Mouse (Mus musculus): Measurements from ENCODE around the gene Osm. TPM values are rescaled to one million over a fixed set of nuclear protein-coding genes. Genes with fewer than 3 reads are reported as not detected.

Osm gene
- total and polyA plus RNA-seq, 3 experiments, result 0.13 to 0.14 (median 0.14) TPM

GRCm38 (mm10) chr11:4229841-4230240 lies 6.4 kb upstream of the Osm start:
- H3K27me3 ChIP-seq (ENCODE audit: control insufficient read depth, insufficient read depth, low read length), result no peaks in the 10 kb centered on the region
- H3K36me3 ChIP-seq (ENCODE audit: control insufficient read depth, insufficient read depth, low read length), result no peaks in the 10 kb centered on the region
- H3K4me1 ChIP-seq (ENCODE audit: control insufficient read depth, insufficient read depth, low read length), result peaks cover 3% of the 10 kb centered on the region
- DNase-seq, result no peak
- intact Hi-C loops (cut with DNase I), result no loop called here
- no peak overlapping the region for H3K9ac ChIP-seq (ENCODE audit: low read depth, low read length)
- H3K27ac ChIP-seq, result no peak overlapping the region
- no peak overlapping the region for H3K4me3 ChIP-seq
- WGBS, result 72% methylated on average over 4 of the region's 4 CpGs
- no peaks in the 10 kb centered on the region for H3K79me2 ChIP-seq (replicated peaks; ENCODE audit: control insufficient read depth, insufficient read depth, low read length)
- no peak for TF ChIP-seq EP300 (IDR thresholded peaks at IDR 0.05; ENCODE audit: insufficient read depth, low read depth, low read length)
- TF ChIP-seq CTCF (IDR thresholded peaks at IDR 0.05), result no peak
- no peak for TF ChIP-seq POLR2A (IDR thresholded peaks at IDR 0.05; ENCODE audit: insufficient read depth, low read depth, low read length)

GRCm38 (mm10) chr11:4231435-4231834 lies 4.8 kb upstream of the Osm start:
- TF ChIP-seq EP300 (IDR thresholded peaks at IDR 0.05; ENCODE audit: insufficient read depth, low read depth, low read length) (no peak), CTCF (IDR thresholded peaks at IDR 0.05) (no peak), POLR2A (IDR thresholded peaks at IDR 0.05; ENCODE audit: insufficient read depth, low read depth, low read length) (no peak)
- intact Hi-C loops (cut with DNase I), result no loop called here
- WGBS, result 86% methylated on average over 2 of the region's 2 CpGs
- no peak for DNase-seq
- no peak overlapping the region for H3K4me3 ChIP-seq
- H3K27ac ChIP-seq, result no peak overlapping the region
- no peak overlapping the region for H3K9ac ChIP-seq (ENCODE audit: low read depth, low read length)
- peaks cover 3% of the 10 kb centered on the region for H3K4me1 ChIP-seq (ENCODE audit: control insufficient read depth, insufficient read depth, low read length)
- H3K36me3 ChIP-seq (ENCODE audit: control insufficient read depth, insufficient read depth, low read length), result no peaks in the 10 kb centered on the region
- H3K79me2 ChIP-seq (replicated peaks; ENCODE audit: control insufficient read depth, insufficient read depth, low read length), result no peaks in the 10 kb centered on the region
- H3K27me3 ChIP-seq (ENCODE audit: control insufficient read depth, insufficient read depth, low read length), result no peaks in the 10 kb centered on the region

GRCm38 (mm10) chr11:4232644-4233043 lies 3.6 kb upstream of the Osm start:
- no peaks in the 10 kb centered on the region for H3K27me3 ChIP-seq (ENCODE audit: control insufficient read depth, insufficient read depth, low read length)
- no peak overlapping the region for H3K27ac ChIP-seq
- peak in 1 of 2 experiments; percentile 54 for DNase-seq
- no peaks in the 10 kb centered on the region for H3K79me2 ChIP-seq (replicated peaks; ENCODE audit: control insufficient read depth, insufficient read depth, low read length)
- peaks cover 3% of the 10 kb centered on the region for H3K4me1 ChIP-seq (ENCODE audit: control insufficient read depth, insufficient read depth, low read length)
- H3K4me3 ChIP-seq, result no peak overlapping the region
- no peak overlapping the region for H3K9ac ChIP-seq (ENCODE audit: low read depth, low read length)
- WGBS, result 37% methylated on average over 12 of the region's 12 CpGs
- no peaks in the 10 kb centered on the region for H3K36me3 ChIP-seq (ENCODE audit: control insufficient read depth, insufficient read depth, low read length)
- TF ChIP-seq EP300 (IDR thresholded peaks at IDR 0.05; ENCODE audit: insufficient read depth, low read depth, low read length) (no peak), CTCF (IDR thresholded peaks at IDR 0.05) (no peak), POLR2A (IDR thresholded peaks at IDR 0.05; ENCODE audit: insufficient read depth, low read depth, low read length) (no peak)
- intact Hi-C loops (cut with DNase I), result no loop called here

GRCm38 (mm10) chr11:4235052-4235655 lies 1.1 kb upstream of the Osm start:
- no peaks in the 10 kb centered on the region; the same call in 1 of the 2 replicates for H3K27me3 ChIP-seq (ENCODE audit: control insufficient read depth, insufficient read depth, low read length)
- H3K4me3 ChIP-seq, result no peak overlapping the region
- no peaks in the 10 kb centered on the region for H3K4me1 ChIP-seq (ENCODE audit: control insufficient read depth, insufficient read depth, low read length)
- 88% methylated on average over 6 of the region's 6 CpGs for WGBS
- DNase-seq, result no peak
- no peak for TF ChIP-seq EP300 (IDR thresholded peaks at IDR 0.05; ENCODE audit: insufficient read depth, low read depth, low read length)
- no peak for TF ChIP-seq POLR2A (IDR thresholded peaks at IDR 0.05; ENCODE audit: insufficient read depth, low read depth, low read length)
- no peak for TF ChIP-seq CTCF (IDR thresholded peaks at IDR 0.05)
- H3K36me3 ChIP-seq (ENCODE audit: control insufficient read depth, insufficient read depth, low read length), result no peaks in the 10 kb centered on the region
- no peaks in the 10 kb centered on the region for H3K79me2 ChIP-seq (replicated peaks; ENCODE audit: control insufficient read depth, insufficient read depth, low read length)
- intact Hi-C loops (cut with DNase I), result no loop called here
- H3K27ac ChIP-seq, result no peak overlapping the region
- H3K9ac ChIP-seq (ENCODE audit: low read depth, low read length), result no peak overlapping the region

GRCm38 (mm10) chr11:4236546-4237067 lies 387 bp downstream of the Osm start:
- Histone ChIP-seq H3K27me3 (ENCODE audit: control insufficient read depth, insufficient read depth, low read length) (no peaks in the 10 kb centered on the region; the same call in 1 of the 2 replicates), H3K27ac (no peak overlapping the region), H3K4me3 (no peak overlapping the region), H3K4me1 (ENCODE audit: control insufficient read depth, insufficient read depth, low read length) (no peaks in the 10 kb centered on the region), H3K79me2 (replicated peaks; ENCODE audit: control insufficient read depth, insufficient read depth, low read length) (no peaks in the 10 kb centered on the region), H3K36me3 (ENCODE audit: control insufficient read depth, insufficient read depth, low read length) (no peaks in the 10 kb centered on the region), H3K9ac (ENCODE audit: low read depth, low read length) (no peak overlapping the region)
- TF ChIP-seq EP300 (IDR thresholded peaks at IDR 0.05; ENCODE audit: insufficient read depth, low read depth, low read length) (no peak), POLR2A (IDR thresholded peaks at IDR 0.05; ENCODE audit: insufficient read depth, low read depth, low read length) (no peak), CTCF (IDR thresholded peaks at IDR 0.05) (no peak)
- peak in 1 of 2 experiments; percentile 22 for DNase-seq
- intact Hi-C loops (cut with DNase I), result no loop called here
- WGBS, result 83% methylated on average over 21 of the region's 21 CpGs

GRCm38 (mm10) chr11:4237389-4237912 lies 1.2 kb downstream of the Osm start:
- Histone ChIP-seq H3K4me1 (ENCODE audit: control insufficient read depth, insufficient read depth, low read length) (no peaks in the 10 kb centered on the region), H3K27ac (no peak overlapping the region), H3K27me3 (ENCODE audit: control insufficient read depth, insufficient read depth, low read length) (no peaks in the 10 kb centered on the region; the same call in 1 of the 2 replicates), H3K9ac (ENCODE audit: low read depth, low read length) (no peak overlapping the region), H3K4me3 (no peak overlapping the region), H3K79me2 (replicated peaks; ENCODE audit: control insufficient read depth, insufficient read depth, low read length) (no peaks in the 10 kb centered on the region), H3K36me3 (ENCODE audit: control insufficient read depth, insufficient read depth, low read length) (no peaks in the 10 kb centered on the region)
- intact Hi-C loops (cut with DNase I), result no loop called here
- peak in 1 of 2 experiments; percentile 25 for DNase-seq
- no peak for TF ChIP-seq CTCF (IDR thresholded peaks at IDR 0.05)
- TF ChIP-seq EP300 (IDR thresholded peaks at IDR 0.05; ENCODE audit: insufficient read depth, low read depth, low read length), result no peak
- TF ChIP-seq POLR2A (IDR thresholded peaks at IDR 0.05; ENCODE audit: insufficient read depth, low read depth, low read length), result no peak
- WGBS, result 66% methylated on average over 18 of the region's 18 CpGs
